Mouse (Mus musculus) gonadal fat pad, adult 2 months (tissue): ENCODE measurements around the gene Hist1h3e. TPM values are rescaled to one million over a fixed set of nuclear protein-coding genes. Genes with fewer than 3 reads are reported as not detected.
"Not testable (repeated sequence)": the region's sequence is repeated elsewhere in the genome, so short reads cannot be mapped to it uniquely, and the experiment has no call there.

Experiments
- DNase-seq: peaks from one replicate; pipeline ENCODE4 v3.0.0-alpha.2; 2012; ENCODE audit warnings: low read depth
- polyA plus RNA-seq: library from polyadenylated mRNA; depleted of rRNA; stranded (reverse); fragments of >200 nt; gene quantifications from 2 replicates; pipeline ENCODE4 v1.2.3, GENCODE M21; 2012; rRNA removed

The Hist1h3e gene
- 11.9 and 13.2 TPM in 2 replicates for polyA plus RNA-seq

GRCm38 (mm10) chr13:23561883-23562659, at the start of gene Hist1h3e:
Gene Hist1h3e, minus strand, starts transcription at chr13:23562369.
- DNase-seq: not testable (repeated sequence)

GRCm38 (mm10) chr13:23611638-23612037, 49.5 kb upstream of the Hist1h3e start:
- no peak for DNase-seq

DNA sequence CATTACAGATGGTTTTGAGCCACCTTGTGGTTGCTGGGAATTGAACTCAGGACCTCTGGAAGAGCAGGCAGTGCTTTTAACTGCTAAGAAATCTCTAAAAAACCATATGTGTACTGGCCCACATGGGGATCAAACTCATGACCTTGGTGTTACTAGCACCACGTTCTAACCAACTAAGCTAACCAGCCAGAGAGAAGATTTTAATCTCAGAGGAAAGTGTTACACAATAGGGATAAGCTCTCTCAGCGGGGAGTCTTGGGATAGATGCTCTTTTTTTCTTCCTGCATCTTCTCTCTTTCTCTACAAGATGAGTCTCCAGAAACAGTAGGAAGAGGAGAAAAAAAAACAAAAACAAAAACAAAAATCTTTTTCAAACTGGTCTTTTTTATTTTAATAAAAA, 48.2 kb upstream of the Hist1h3e start:
- no peak for DNase-seq

- no peak for DNase-seq
These were observed 47.7 kb upstream of the Hist1h3e start for GRCm38 (mm10) chr13:23609844-23610243.

- no peak for DNase-seq
These were observed 47.0 kb upstream of the Hist1h3e start for GRCm38 (mm10) chr13:23609209-23609608.

DNA sequence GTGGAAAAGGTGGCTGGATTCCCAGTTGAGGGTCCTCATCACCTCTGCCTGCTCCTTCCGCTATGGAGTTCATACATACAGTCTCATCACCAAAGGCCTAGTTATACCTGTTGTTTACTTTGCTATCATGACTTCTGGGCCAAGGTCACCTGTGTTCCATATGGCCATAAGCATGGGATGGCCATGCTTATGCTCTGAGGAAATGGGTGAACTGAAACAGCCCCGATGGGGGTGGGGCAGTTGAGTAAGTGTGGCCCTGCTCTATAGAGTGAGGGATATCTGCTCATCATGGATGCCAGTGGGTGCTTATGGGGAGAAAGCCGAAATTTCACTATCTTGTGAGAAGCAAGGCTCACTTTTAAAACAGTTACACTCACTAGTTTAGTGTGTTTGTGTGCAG, 42.9 kb upstream of the Hist1h3e start:
- DNase-seq: no peak

- no peak for DNase-seq
These were observed 42.3 kb upstream of the Hist1h3e start for GRCm38 (mm10) chr13:23604452-23604851.

GRCm38 (mm10) chr13:23603182-23603699, 41.1 kb upstream of the Hist1h3e start:
- DNase-seq: no peak

DNA sequence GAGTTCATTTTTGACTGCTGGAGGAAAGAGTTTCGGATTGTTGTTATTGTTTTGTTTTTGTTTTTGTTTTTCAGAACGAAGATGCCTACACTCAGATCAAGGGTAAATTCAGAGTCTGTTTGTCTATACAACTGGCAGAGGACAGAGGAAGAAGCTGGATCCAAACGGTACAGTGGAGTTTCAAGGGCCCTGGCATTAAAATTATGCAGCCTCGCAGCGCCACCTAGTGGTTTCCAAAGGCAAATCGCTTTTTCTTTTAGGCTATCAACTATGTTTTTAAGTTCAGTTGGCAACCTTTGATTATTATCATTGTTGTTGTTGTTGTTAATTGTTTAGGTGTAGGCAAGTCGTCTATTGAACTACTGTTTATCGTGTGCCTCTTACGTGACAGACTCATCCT, 35.8 kb upstream of the Hist1h3e start:
- DNase-seq: no peak

DNA sequence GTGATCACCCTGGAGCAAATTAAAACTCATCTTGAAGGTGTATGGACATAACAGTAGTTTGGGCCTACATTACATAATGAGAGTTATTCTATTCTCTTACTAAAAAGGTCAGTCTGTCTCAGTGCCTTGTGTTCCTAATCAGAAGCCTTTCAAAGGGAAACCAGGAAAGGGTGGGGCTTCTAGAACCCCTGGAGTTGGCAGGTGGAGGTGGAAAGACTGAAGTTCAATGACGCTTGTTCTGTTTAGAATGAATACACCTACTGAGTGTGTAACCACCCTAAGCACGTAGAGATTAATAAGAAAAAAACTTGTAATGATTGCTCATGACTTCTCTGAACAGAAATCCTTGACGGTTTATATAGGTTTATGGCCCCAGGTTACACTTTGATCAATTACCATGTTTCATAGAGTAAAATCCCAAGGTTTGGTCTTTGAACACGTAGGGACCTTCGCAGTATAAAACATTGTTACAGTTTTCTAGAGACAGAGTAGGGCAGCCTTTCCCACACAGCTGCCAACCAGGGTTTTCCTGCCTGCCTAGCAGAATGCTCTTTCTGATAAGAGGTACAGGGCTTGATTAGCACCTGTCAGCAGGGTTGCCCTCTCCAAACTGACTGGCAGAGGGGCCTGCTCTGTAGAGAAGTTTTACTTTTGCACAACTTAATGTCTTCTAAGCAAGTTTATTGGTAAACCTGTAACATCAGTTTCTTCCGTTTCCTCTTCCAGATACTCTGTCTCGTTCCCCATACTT, 33.6 kb upstream of the Hist1h3e start:
- no peak for DNase-seq

- DNase-seq: no peak
These were observed 33.0 kb upstream of the Hist1h3e start for GRCm38 (mm10) chr13:23595185-23595584.

GRCm38 (mm10) chr13:23593051-23593770, 31.0 kb upstream of the Hist1h3e start:
- DNase-seq: no peak

GRCm38 (mm10) chr13:23592614-23593013, 30.4 kb upstream of the Hist1h3e start:
- DNase-seq: no peak

DNA sequence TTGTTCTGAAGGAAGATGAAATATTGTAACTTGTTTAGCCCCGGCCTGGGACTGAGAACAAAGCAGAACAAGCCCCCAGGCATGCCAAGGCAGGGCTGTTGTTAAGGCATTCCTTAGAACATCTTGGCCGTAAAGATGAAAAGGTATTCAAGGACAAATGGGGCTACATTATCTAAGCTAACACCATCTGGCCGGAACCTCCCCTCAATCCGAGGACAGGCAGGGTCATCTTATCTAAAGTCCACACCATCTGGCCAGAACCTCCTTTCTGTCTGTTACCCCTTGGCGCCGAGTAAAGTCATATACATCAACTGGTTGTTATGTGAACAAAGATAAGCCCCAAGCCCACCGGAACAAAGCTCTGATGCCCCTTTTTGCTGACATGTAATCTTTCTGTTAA, 29.7 kb upstream of the Hist1h3e start:
- not testable (repeated sequence) for DNase-seq

GRCm38 (mm10) chr13:23591206-23591605, 29.0 kb upstream of the Hist1h3e start:
- no peak for DNase-seq

- no peak for DNase-seq
These were observed 24.7 kb upstream of the Hist1h3e start for GRCm38 (mm10) chr13:23586940-23587225.

DNA sequence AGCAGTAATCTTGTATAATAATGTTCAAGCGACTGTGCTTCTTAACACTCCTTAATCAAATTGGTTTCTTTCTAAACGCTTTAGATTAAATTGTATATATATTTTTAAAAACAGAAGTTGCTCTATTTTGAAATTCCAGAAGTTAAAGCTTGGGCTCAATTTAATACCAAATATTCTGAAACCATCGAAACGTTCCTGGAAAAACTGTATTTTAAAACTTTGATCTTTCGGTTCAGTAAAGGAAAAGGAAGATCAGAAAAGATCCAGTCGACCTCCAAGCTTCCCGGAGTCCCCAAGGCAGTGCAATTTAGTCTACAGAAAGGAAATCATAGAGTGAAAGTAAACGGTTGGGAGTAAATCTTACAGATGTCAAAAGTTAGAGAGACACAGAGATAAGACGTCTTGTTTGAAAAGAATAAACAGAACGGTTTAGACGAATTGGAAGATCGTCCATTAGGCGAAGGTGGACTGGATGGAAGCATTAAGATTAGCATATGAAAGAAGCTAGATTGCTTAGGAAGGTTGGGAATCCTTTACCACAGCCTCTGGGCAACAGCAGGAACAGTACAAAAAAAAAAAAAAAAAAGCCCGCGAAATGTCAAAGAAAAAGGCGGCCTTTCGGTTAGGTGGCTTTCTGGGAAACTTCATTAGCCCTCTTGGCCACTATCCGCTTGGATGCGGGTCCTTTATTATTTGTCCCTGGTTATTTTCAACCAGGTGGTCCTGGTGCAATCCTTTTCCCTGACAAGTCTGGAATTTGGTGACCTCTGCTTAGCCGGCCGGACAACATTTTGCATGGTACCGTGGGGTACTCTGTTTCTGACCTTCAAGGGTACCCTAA, 24.1 kb upstream of the Hist1h3e start:
- no peak for DNase-seq

GRCm38 (mm10) chr13:23585442-23586098, 23.4 kb upstream of the Hist1h3e start:
- not testable (repeated sequence) for DNase-seq

- no peak for DNase-seq
These were observed 22.9 kb upstream of the Hist1h3e start for GRCm38 (mm10) chr13:23585029-23585441.

DNA sequence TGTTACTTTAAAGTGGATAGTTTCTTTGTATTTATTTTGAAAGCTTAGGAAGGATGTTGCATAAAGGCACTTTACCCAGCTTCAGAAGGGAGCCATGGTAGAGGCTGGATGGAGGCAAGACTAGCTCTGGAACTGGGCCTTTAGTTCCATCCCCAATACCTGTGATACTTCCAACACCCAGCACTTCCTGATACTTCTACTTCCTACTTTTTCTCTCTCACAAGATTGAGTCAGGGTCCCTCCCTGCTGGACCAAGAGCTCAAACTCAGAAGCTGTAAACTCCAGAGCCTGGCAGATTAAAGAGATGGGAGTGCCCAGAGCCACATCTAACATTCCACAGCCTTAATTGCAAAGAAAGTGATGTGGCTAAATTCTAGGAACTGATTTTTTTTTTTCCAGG, 22.2 kb upstream of the Hist1h3e start:
- DNase-seq: no peak
